Mouse (Mus musculus) mesoderm, embryonic 11.5 days (tissue): ENCODE measurements around the gene 1700031F05Rik.
"Not testable (repeated sequence)": the region's sequence is repeated elsewhere in the genome, so short reads cannot be mapped to it uniquely, and the experiment has no call there.

Source experiments
- DNase-seq: peaks from one replicate; pipeline ENCODE4 v3.0.0-alpha.2; 2012; ENCODE audit warnings: low read depth, low spot score

1700031F05Rik gene

GRCm38 (mm10) chrX:102867871-102868270 is at the start of gene 1700031F05Rik:
TSS of gene 1700031F05Rik (minus strand) at chrX:102867971.
- no peak for DNase-seq

- DNase-seq = not testable (repeated sequence)
These were observed 47.1 kb upstream of the 1700031F05Rik start for GRCm38 (mm10) chrX:102914823-102915222.

DNA sequence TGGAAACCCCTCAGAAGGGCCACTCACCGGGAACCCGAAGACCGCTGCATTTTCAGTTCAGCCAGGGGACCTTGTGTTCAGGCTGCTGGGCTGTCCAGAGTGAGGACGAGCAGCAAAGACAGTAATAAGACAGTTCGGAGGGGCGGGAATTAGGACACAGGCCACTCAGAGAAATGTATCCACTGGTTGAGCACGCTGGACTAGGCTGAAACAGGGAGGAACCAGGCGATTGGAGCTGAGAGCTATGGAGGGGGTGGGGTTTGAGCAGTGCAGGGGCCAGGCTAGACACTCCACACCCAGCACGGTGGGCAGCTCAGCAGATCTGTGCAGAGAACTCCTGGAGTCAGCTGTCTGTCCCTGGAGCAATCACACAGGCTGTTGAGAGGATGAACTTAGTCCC is 40.8 kb upstream of the 1700031F05Rik start, which contains the start of the genes Dmrtc1a and 1700011M02Rik:
TSS of gene Dmrtc1a (minus strand) at position 101 of the 400 bp plus-strand sequence.
TSS of gene 1700011M02Rik (plus strand) at position 319 of the 400 bp plus-strand sequence.
- DNase-seq = not testable (repeated sequence)

GRCm38 (mm10) chrX:102854516-102854915 is 13.3 kb downstream of the 1700031F05Rik start, which contains the start of gene Dmrtc1c2:
TSS of gene Dmrtc1c2 (minus strand) at chrX:102854616.
- DNase-seq = not testable (repeated sequence)

DNA sequence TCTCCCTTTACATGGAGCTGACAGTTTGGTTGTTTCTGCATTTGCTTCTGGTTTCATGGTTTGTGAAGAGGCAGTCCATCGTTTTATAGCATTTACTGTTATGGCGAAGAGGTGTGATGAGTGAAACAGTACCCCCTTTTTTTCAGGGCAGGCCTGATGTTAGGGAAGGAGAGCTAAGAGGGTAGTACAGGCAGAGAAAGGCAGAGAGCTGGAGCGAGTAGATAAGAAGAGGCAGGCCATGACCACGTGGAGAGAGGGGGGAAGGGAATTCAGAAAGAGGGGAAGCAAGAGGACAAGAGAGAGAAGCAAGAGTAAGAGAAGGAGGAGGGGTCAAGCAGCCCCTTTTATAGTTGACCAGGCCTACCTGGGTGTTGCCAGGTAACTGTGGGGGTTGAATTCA is 55.5 kb downstream of the 1700031F05Rik start:
- DNase-seq = no peak
